Mouse (Mus musculus): ENCODE results near the gene Sec1. TPM values are rescaled to one million over a fixed set of nuclear protein-coding genes. Genes with fewer than 3 reads are reported as not detected.

The Sec1 gene
- polyA plus RNA-seq, 1 experiment from 2014 or later, result 4.8 TPM

GRCm38 (mm10) chr7:45699523-45700141 is 5.4 kb upstream of the Sec1 start, which contains the start of gene Car11:
Gene Car11, plus strand, starts transcription at chr7:45699843.
- no peaks in the 10 kb centered on the region for H3K9me3 ChIP-seq (ENCODE audit: control insufficient read depth, low read length)
- no peaks in the 10 kb centered on the region for H3K36me3 ChIP-seq (ENCODE audit: control insufficient read depth, insufficient read depth, low read length)
- DNase-seq (ENCODE audit: low spot score) (no peak), ATAC-seq (replicated peaks; ENCODE audit: low FRiP score, low TSS enrichment, low read depth) (no peak)
- H3K4me3 ChIP-seq (ENCODE audit: low read depth, low read length), result peak within 1 kb of the TSS; percentile 35
- H3K9ac ChIP-seq (ENCODE audit: low read length), result peak within 1 kb of the TSS; percentile 23; the same call in 1 of the 2 replicates
- H3K4me1 ChIP-seq (replicated peaks; ENCODE audit: control insufficient read depth, insufficient read depth, low read length), result peaks cover 14% of the 10 kb centered on the region
- peaks cover 23% of the 10 kb centered on the region for H3K27me3 ChIP-seq (replicated peaks; ENCODE audit: control insufficient read depth, insufficient read depth, low read length)
- WGBS, result 2% methylated on average over 36 of the region's 36 CpGs
- H3K4me2 ChIP-seq (ENCODE audit: low read length), result peak within 1 kb of the TSS; percentile 71
- H3K27ac ChIP-seq (ENCODE audit: low read depth), result no peak within 1 kb of the TSS

GRCm38 (mm10) chr7:45697894-45698293 is 3.7 kb upstream of the Sec1 start:
- Histone ChIP-seq H3K27ac (ENCODE audit: low read depth) (no peak overlapping the region), H3K4me2 (ENCODE audit: low read length) (no peak overlapping the region), H3K9me3 (ENCODE audit: control insufficient read depth, low read length) (no peaks in the 10 kb centered on the region), H3K9ac (ENCODE audit: low read length) (no peak overlapping the region), H3K4me3 (ENCODE audit: low read depth, low read length) (no peak overlapping the region), H3K36me3 (ENCODE audit: control insufficient read depth, insufficient read depth, low read length) (no peaks in the 10 kb centered on the region), H3K27me3 (replicated peaks; ENCODE audit: control insufficient read depth, insufficient read depth, low read length) (peaks cover 23% of the 10 kb centered on the region), H3K4me1 (replicated peaks; ENCODE audit: control insufficient read depth, insufficient read depth, low read length) (peaks cover 7% of the 10 kb centered on the region)
- 87% methylated on average over 6 of the region's 7 CpGs for WGBS
- ATAC-seq (replicated peaks; ENCODE audit: low FRiP score, low TSS enrichment, low read depth), result no peak
- DNase-seq (ENCODE audit: low spot score), result no peak

GRCm38 (mm10) chr7:45695098-45695497 is 896 bp upstream of the Sec1 start:
- WGBS, result 14% methylated on average over 6 of the region's 6 CpGs
- DNase-seq (ENCODE audit: low spot score), result no peak
- Histone ChIP-seq H3K4me3 (ENCODE audit: low read depth, low read length) (no peak overlapping the region), H3K9ac (ENCODE audit: low read length) (no peak overlapping the region), H3K9me3 (ENCODE audit: control insufficient read depth, low read length) (no peaks in the 10 kb centered on the region), H3K36me3 (ENCODE audit: control insufficient read depth, insufficient read depth, low read length) (no peaks in the 10 kb centered on the region), H3K4me2 (ENCODE audit: low read length) (no peak overlapping the region), H3K27me3 (replicated peaks; ENCODE audit: control insufficient read depth, insufficient read depth, low read length) (peaks cover 19% of the 10 kb centered on the region), H3K27ac (ENCODE audit: low read depth) (no peak overlapping the region), H3K4me1 (replicated peaks; ENCODE audit: control insufficient read depth, insufficient read depth, low read length) (peaks cover 2% of the 10 kb centered on the region)
- ATAC-seq (replicated peaks; ENCODE audit: low FRiP score, low TSS enrichment, low read depth), result no peak

GRCm38 (mm10) chr7:45692364-45692763 is 1.8 kb downstream of the Sec1 start:
- Histone ChIP-seq H3K4me2 (ENCODE audit: low read length) (no peak overlapping the region), H3K4me1 (replicated peaks; ENCODE audit: control insufficient read depth, insufficient read depth, low read length) (no peaks in the 10 kb centered on the region), H3K9ac (ENCODE audit: low read length) (no peak overlapping the region), H3K4me3 (ENCODE audit: low read depth, low read length) (no peak overlapping the region), H3K27ac (ENCODE audit: low read depth) (no peak overlapping the region), H3K36me3 (ENCODE audit: control insufficient read depth, insufficient read depth, low read length) (no peaks in the 10 kb centered on the region), H3K9me3 (ENCODE audit: control insufficient read depth, low read length) (no peaks in the 10 kb centered on the region), H3K27me3 (replicated peaks; ENCODE audit: control insufficient read depth, insufficient read depth, low read length) (no peaks in the 10 kb centered on the region)
- no peak for ATAC-seq (replicated peaks; ENCODE audit: low FRiP score, low TSS enrichment, low read depth)
- no peak for DNase-seq (ENCODE audit: low spot score)
- WGBS, result 79% methylated on average over 2 of the region's 2 CpGs

- Histone ChIP-seq H3K27me3 (replicated peaks; ENCODE audit: control insufficient read depth, insufficient read depth, low read length) (no peaks in the 10 kb centered on the region), H3K36me3 (ENCODE audit: control insufficient read depth, insufficient read depth, low read length) (no peaks in the 10 kb centered on the region), H3K4me1 (replicated peaks; ENCODE audit: control insufficient read depth, insufficient read depth, low read length) (peaks cover 15% of the 10 kb centered on the region), H3K27ac (ENCODE audit: low read depth) (no peak overlapping the region), H3K9ac (ENCODE audit: low read length) (no peak overlapping the region), H3K9me3 (ENCODE audit: control insufficient read depth, low read length) (no peaks in the 10 kb centered on the region), H3K4me3 (ENCODE audit: low read depth, low read length) (no peak overlapping the region), H3K4me2 (ENCODE audit: low read length) (no peak overlapping the region)
- DNase-seq (ENCODE audit: low spot score), result no peak
- no peak for ATAC-seq (replicated peaks; ENCODE audit: low FRiP score, low TSS enrichment, low read depth)
- 58% methylated on average over 11 of the region's 11 CpGs for WGBS
Observed at GRCm38 (mm10) chr7:45689800-45690199, 4.4 kb downstream of the Sec1 start.

- H3K4me2 ChIP-seq (ENCODE audit: low read length), result no peak overlapping the region
- no peak for ATAC-seq (replicated peaks; ENCODE audit: low FRiP score, low TSS enrichment, low read depth)
Observed at GRCm38 (mm10) chr7:45689099-45689498, 5.1 kb downstream of the Sec1 start.

GRCm38 (mm10) chr7:45686841-45687240 is 7.4 kb downstream of the Sec1 start:
- Histone ChIP-seq H3K27me3 (replicated peaks; ENCODE audit: control insufficient read depth, insufficient read depth, low read length) (no peaks in the 10 kb centered on the region), H3K4me3 (ENCODE audit: low read depth, low read length) (no peak overlapping the region), H3K36me3 (ENCODE audit: control insufficient read depth, insufficient read depth, low read length) (no peaks in the 10 kb centered on the region), H3K4me2 (ENCODE audit: low read length) (no peak overlapping the region), H3K4me1 (replicated peaks; ENCODE audit: control insufficient read depth, insufficient read depth, low read length) (peaks cover 22% of the 10 kb centered on the region), H3K9ac (ENCODE audit: low read length) (no peak overlapping the region), H3K9me3 (ENCODE audit: control insufficient read depth, low read length) (no peaks in the 10 kb centered on the region), H3K27ac (ENCODE audit: low read depth) (no peak overlapping the region)
- DNase-seq (ENCODE audit: low spot score) (no peak), ATAC-seq (replicated peaks; ENCODE audit: low FRiP score, low TSS enrichment, low read depth) (no peak)
- 69% methylated on average over 3 of the region's 3 CpGs for WGBS

More at GRCm38 (mm10) chr7:45689099-45689498, 5.1 kb downstream of the Sec1 start:
- Histone ChIP-seq H3K36me3 (ENCODE audit: control insufficient read depth, insufficient read depth, low read length) (no peaks in the 10 kb centered on the region), H3K9me3 (ENCODE audit: control insufficient read depth, low read length) (no peaks in the 10 kb centered on the region), H3K27ac (ENCODE audit: low read depth) (no peak overlapping the region), H3K27me3 (replicated peaks; ENCODE audit: control insufficient read depth, insufficient read depth, low read length) (no peaks in the 10 kb centered on the region), H3K4me1 (replicated peaks; ENCODE audit: control insufficient read depth, insufficient read depth, low read length) (peaks cover 15% of the 10 kb centered on the region), H3K4me3 (ENCODE audit: low read depth, low read length) (no peak overlapping the region), H3K9ac (ENCODE audit: low read length) (no peak overlapping the region)
- WGBS, result 61% methylated on average over 6 of the region's 6 CpGs
- DNase-seq (ENCODE audit: low spot score), result no peak

- ATAC-seq (replicated peaks; ENCODE audit: low FRiP score, low TSS enrichment, low read depth), result no peak
- H3K4me1 ChIP-seq (replicated peaks; ENCODE audit: control insufficient read depth, insufficient read depth, low read length), result peaks cover 22% of the 10 kb centered on the region
- peak overlapping the region; percentile 65 for H3K27ac ChIP-seq (ENCODE audit: low read depth)
- H3K9me3 ChIP-seq (ENCODE audit: control insufficient read depth, low read length), result no peaks in the 10 kb centered on the region
- H3K4me2 ChIP-seq (ENCODE audit: low read length), result peak overlapping the region; percentile 31
- peak; percentile 52 for DNase-seq (ENCODE audit: low spot score)
- H3K4me3 ChIP-seq (ENCODE audit: low read depth, low read length), result no peak overlapping the region
- H3K36me3 ChIP-seq (ENCODE audit: control insufficient read depth, insufficient read depth, low read length), result no peaks in the 10 kb centered on the region
- peak overlapping the region; percentile 21; the same call in 1 of the 2 replicates for H3K9ac ChIP-seq (ENCODE audit: low read length)
- WGBS, result 25% methylated on average over 10 of the region's 10 CpGs
- H3K27me3 ChIP-seq (replicated peaks; ENCODE audit: control insufficient read depth, insufficient read depth, low read length), result no peaks in the 10 kb centered on the region
Observed at GRCm38 (mm10) chr7:45685811-45686210, 8.4 kb downstream of the Sec1 start.

GRCm38 (mm10) chr7:45683396-45684050 is 10.7 kb downstream of the Sec1 start, which contains the start of gene Ntn5:
Gene Ntn5, plus strand, starts transcription at chr7:45684022.
- no peak within 1 kb of the TSS; the same call in 1 of the 2 replicates for H3K27ac ChIP-seq (ENCODE audit: low read depth)
- H3K9me3 ChIP-seq (ENCODE audit: control insufficient read depth, low read length), result no peaks in the 10 kb centered on the region
- H3K36me3 ChIP-seq (ENCODE audit: control insufficient read depth, insufficient read depth, low read length), result no peaks in the 10 kb centered on the region
- H3K27me3 ChIP-seq (replicated peaks; ENCODE audit: control insufficient read depth, insufficient read depth, low read length), result no peaks in the 10 kb centered on the region
- ATAC-seq (replicated peaks; ENCODE audit: low FRiP score, low TSS enrichment, low read depth) (no peak), DNase-seq (ENCODE audit: low spot score) (no peak)
- no peak within 1 kb of the TSS for H3K4me3 ChIP-seq (ENCODE audit: low read depth, low read length)
- H3K4me2 ChIP-seq (ENCODE audit: low read length), result no peak within 1 kb of the TSS
- 84% methylated on average over 7 of the region's 7 CpGs for WGBS
- no peak within 1 kb of the TSS for H3K9ac ChIP-seq (ENCODE audit: low read length)
- peaks cover 24% of the 10 kb centered on the region for H3K4me1 ChIP-seq (replicated peaks; ENCODE audit: control insufficient read depth, insufficient read depth, low read length)

Measured in intestine, embryonic 14.5 days (tissue).